Mouse (Mus musculus) gastrocnemius, adult 18-20 months (tissue): ENCODE measurements at regions not wholly inside any gene's neighbourhood (a gene's known extent, or its start where the extent isn't known, plus 50 kb on each side); places are given as distances from the start of the nearest gene placed in this dataset.
"Not testable (repeated sequence)": the region's sequence is repeated elsewhere in the genome, so short reads cannot be mapped to it uniquely, and the experiment has no call there.

ENCODE experiments used
- DNase-seq: peaks from one replicate; pipeline ENCODE4 v3.0.0; 2021; ENCODE audit warnings: low spot score

DNA sequence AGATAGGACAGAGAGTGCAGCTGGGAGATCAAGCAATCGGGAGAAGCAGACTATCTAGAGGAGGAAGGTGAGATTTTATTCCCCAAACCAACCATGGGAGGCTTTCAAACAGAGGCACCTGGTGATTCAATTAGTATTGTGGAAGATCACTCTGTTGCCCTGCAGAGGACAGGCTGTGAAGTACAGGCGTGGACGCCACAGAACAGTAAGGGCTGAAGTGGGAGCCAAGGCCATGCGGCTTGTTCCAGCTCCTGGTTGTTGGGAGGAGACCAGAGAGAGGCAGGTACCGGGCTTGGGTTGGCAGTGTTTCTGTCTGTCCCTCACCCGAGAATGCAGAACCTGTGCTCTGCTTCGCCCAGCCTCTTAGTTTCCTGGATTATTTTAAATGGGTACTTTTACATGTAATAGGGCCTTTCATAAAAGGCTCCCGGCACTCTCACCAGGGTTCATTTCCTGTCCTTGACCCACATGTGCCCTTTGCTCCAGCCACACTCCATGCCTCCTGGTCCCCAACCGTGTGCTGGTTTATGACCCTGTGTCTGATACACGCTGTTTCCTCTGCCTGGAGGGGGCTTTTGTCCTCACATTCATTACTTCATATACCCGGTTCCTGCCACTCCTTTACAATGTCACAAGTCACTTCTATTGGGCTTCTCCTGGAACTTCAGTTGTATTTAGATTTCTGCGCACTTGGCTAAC, 58.3 kb downstream of the Vcpkmt start:
- DNase-seq, result no peak

DNA sequence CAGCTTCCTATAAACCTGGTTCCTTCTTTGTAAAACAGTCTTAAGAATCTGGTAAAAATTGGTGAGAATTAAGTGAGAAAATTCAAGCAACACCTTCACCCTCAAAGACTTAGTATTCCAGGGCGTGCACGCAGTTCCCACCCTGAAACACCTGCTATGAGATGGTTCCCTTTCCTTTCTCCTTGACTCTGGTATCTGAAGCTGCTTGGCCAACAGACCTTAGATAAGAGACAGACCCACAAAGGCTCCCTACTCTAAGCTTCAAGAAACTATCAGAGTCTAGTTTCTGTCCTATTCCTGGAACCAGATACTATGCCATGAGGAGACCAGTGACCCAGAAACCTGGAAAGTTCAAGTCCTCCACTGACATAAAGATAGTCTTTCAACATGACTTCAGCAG, 63.0 kb downstream of the Vcpkmt start:
- no peak for DNase-seq

DNA sequence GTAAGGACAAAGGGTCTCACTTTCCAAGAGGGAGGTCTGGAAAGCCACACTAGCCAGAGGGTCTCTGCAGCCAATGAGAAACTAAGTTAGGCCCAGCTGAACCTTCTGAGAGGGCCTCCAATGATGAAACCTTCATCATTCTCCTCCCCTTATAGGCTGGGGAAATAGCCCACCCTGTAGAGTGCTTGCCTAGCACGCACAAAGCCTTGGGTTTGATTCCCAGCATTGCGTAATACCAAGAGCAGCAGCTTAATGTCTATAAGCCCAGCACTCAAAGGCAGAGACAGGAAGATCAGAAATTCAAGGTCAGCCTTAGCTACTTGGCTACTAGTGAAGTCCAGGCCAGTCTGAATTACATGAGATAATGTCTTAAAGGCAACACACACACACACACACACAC, 63.8 kb downstream of the Vcpkmt start:
- no peak for DNase-seq

DNA sequence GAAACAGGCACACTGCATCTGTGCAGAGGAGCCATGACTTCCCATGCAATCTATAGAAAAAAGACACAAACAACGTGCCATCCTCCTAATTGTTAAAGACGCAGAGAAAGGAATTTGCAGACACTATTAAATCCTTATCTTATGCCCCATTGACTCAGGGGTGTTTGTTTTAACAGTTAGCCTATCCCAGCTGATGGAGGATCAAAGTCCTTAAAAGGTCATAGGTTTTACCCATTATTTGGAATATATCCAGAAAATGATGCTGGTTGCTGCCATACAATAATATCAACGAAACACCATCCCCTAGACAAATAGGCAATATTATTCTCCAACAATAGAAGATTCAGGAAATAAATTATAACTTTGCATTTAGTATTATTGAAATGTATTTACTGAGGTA, 65.2 kb downstream of the Vcpkmt start:
- no peak for DNase-seq

DNA sequence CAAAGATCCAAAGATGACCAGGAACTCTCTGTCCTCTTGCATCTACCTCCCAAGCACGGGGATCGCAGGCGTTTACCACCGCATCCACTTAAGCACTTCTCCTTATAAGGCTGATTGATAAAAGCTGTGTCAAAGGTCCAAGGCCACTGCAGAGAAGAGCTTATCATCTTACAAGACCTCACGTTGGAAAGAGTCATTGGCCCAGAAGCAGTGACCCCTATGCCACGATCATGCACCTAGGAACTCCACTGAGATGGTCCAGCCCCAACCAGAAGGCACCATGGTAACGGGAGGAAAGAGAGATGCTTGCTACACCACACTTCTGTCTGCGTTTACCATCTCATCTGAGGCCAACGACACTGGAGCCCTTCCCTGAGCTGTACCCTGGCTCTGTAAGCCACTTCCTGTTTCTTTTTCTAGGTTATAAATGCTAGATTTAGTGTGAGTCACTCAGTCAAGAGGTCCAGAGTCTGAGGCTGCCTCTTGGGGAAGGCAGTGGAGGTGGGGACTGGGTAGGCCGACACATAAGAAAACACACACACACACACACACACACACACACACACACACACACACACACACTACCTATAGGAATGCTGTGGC, 66.4 kb downstream of the Vcpkmt start:
- no peak for DNase-seq

GRCm38 (mm10) chr12:69515850-69516249, 67.0 kb downstream of the Vcpkmt start:
- no peak for DNase-seq

GRCm38 (mm10) chr12:69515117-69515516, 67.7 kb downstream of the Vcpkmt start:
- no peak for DNase-seq

DNA sequence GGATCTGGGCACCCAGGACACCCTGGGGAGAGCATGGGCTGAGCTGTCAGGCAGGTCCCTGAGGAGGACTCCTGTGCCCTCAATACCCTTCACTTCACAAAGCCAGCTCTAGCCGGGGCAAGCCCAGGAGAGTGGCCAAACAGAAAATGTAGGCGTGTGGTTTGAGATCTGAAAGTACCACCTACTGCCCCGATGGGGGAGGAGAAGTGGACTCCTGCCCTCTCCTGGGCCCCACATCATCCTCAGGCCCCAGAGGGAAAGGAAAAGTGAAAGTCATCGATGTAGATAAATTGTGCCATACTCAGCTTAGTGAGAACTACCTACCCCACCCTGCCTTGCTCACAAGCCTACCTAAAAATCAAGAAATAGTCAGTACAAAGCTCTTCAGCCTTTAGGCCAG, 69.7 kb downstream of the Vcpkmt start:
- no peak for DNase-seq

- no peak for DNase-seq
These were observed 72.1 kb downstream of the Vcpkmt start for GRCm38 (mm10) chr12:69510736-69511135.

GRCm38 (mm10) chr12:69509180-69509579, 73.6 kb downstream of the Vcpkmt start:
- DNase-seq, result not testable (repeated sequence)

DNA sequence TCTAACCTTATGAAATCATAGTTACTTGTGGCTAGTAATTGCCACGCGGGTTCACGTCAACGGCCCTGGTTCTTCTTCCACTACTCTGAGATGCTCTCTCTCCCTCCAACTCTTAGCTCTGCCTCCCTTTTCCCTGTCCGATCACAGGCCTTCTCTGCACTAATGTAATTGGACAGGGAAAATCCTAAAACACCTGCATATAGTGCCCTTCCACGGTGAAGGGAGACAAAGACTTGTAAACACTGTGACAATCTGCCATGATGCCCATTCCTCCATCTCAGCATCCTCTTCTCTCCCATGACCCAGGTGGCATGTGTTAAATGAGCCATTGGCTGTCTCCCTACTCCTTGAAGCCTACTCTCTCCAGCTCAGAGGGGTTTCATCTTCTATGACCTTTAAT, 74.9 kb downstream of the Vcpkmt start:
- DNase-seq, result no peak

- DNase-seq, result no peak
These were observed 75.5 kb downstream of the Vcpkmt start for GRCm38 (mm10) chr12:69507333-69507732.

GRCm38 (mm10) chr12:69502706-69503070, 80.1 kb downstream of the Vcpkmt start:
- DNase-seq, result peak; percentile 20

- DNase-seq, result peak; percentile 85
These were observed 80.8 kb downstream of the Vcpkmt start for GRCm38 (mm10) chr12:69501783-69502705.

DNA sequence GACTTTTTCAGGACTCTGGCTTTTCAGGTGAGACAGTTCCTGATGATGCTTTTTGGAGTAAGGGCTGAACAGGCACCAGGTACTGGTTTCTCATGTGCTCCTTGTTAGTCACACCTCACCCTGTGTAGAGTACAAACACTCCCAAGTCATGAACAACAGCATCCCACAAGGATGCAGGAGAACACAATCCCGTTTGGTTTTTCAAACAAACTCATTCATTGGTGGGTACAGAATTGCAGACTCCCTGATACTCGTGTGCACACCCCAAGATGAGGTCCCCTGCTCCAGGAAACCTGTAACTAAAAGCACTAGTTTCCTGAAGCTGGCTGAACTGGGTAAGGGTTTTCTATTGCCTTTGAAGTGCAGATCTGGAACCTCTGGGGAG, 81.5 kb downstream of the Vcpkmt start:
- no peak for DNase-seq

DNA sequence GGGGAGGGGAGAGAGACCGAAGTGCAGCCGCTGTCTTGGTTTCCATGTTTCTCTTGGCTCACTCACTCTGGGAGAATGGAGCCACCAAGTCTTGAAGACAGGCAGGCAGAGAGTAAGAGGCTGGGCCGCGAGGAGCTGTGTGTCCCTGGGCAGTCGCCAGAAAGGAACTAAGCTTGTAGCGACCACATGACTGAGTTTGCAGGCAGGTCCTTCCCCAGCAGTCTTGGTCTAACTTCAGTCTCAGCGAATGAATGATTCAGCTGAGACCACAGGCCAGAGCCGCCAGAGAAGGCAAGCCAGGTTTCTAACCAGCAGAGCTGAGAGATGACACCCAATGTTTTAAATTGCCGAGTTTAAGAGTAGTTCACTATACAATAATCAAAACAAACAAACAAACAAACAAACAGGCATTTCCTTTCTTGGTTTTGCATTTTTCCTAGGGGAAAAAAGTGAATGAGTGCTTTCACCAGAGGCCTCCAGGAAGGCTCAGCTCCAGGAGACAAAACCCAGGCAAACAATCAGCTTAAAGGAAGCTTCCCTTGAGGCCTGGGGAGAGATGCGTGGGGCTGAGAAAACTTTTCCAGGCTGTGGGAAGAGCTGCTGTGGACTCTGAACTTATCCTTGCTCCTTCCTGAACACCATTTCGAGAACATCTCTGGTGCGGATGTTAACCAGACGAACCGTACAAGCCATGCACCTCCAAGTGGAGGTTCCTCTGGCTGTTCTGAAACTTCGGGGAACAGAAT, 82.1 kb downstream of the Vcpkmt start:
- peak; percentile 75 for DNase-seq

- DNase-seq, result peak; percentile 88
These were observed 85.7 kb downstream of the Vcpkmt start for GRCm38 (mm10) chr12:69497121-69497520.

DNA sequence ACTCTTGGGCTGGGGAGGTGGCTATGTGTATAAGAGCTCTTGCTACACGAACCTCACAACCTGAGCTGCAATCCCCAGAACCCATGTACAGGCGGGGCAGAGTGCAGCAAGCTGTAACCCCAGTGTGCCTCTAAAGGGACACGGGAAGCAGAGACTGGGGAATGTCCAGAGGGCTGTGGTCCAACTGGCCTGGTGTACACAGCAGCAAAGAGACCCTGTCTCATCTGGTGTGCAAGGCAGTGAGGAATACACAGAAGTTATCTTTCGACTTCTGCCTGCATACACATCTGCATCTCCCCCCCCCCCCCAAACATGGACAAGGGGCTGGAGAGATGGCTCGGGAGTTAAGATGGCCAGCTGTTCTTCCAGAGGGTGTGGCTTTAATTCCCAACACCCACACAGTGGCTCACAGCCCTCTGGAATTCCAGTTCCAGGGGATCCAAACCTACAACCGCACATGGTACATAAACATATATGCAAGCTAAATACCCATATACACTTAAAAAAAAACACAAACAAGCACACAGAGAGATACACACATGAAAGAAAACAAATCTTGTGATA, 86.4 kb downstream of the Vcpkmt start:
- peak; percentile 16 for DNase-seq

- no peak for DNase-seq
These were observed 87.1 kb downstream of the Vcpkmt start for GRCm38 (mm10) chr12:69495776-69496175.

DNA sequence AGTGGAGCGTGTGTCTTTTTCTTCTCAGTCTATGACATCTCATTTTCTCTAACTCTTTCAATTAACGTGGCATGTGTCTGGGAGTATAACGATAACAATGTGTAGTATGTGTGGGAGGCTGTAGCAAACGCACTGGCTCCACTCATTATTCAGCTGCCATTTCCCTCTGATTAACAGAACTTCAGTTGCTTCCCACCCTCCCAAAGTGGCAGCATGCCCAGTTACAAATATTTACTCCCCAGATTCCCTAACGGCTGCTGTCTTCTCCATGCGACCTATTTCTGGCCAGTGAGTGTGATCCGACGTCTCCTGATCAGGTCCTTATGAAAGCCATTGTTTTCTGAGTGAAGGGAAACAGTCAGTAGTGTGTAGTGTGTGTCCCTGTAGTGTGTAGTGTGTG, 88.2 kb downstream of the Vcpkmt start:
- no peak for DNase-seq

DNA sequence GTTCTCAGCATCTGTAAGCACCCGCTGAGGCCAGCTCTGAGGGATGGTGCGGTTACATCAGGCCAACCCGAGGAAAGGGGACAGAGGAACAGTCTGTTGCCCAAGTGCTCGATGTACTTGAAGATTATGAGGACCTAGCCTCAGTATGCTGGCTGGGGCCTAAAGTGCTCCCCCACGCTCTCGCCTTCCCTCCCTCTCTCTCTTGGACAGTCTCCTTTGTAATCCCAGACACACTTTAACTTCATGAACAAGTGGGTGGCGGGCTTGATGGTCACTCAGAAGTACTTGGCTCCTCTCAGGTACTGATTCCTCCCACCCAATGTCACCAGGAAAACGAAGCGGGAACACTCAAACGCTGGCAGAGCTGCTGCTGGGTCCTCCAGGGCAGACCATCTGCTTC, 93.1 kb downstream of the Vcpkmt start:
- DNase-seq, result no peak
